Mouse (Mus musculus): ENCODE measurements at regions not wholly inside any gene's neighbourhood (a gene's known extent, or its start where the extent isn't known, plus 50 kb on each side); places are given as distances from the start of the nearest gene placed in this dataset.
A peak's percentile ranks its signal among the peaks of the same experiment; 100 is the strongest.

DNA sequence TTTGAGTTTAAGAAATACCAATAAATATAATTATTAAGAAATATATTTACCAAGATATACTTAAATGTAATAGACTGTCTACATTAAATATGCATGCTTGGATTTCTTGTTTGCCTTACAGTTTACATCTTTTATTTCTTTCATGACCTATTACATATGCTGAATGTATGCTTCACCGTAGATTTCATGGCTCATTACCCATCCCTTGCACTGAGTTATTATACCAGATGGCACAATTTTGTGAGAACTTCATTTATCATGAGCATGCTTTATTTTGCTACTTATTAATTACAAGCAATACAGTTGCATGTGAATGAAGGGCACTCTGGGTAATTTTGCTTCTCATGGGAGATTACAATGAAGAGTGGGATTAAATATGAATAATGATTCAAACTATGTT lies 856.0 kb upstream of the Nectin3 start:
- no peak overlapping the region for H3K27ac ChIP-seq
- no peak overlapping the region for H3K4me3 ChIP-seq
- TF ChIP-seq CTCF (conservative IDR thresholded peaks at IDR 0.05), result no peak
- no peak for DNase-seq (ENCODE audit: low spot score in 2 of 2)

- H3K4me3 ChIP-seq, result no peak overlapping the region
- no peak overlapping the region for H3K27ac ChIP-seq
- DNase-seq (ENCODE audit: low spot score in 2 of 2), result no peak
- no peak for TF ChIP-seq CTCF (conservative IDR thresholded peaks at IDR 0.05)
Measured at GRCm38 (mm10) chr16:47394398-47394797, 889.1 kb upstream of the Dppa4 start.

GRCm38 (mm10) chr16:47407067-47407466 lies 876.5 kb upstream of the Dppa4 start:
- no peak overlapping the region for H3K27ac ChIP-seq
- no peak for DNase-seq (ENCODE audit: low spot score in 2 of 2)
- no peak overlapping the region for H3K4me3 ChIP-seq
- TF ChIP-seq CTCF (conservative IDR thresholded peaks at IDR 0.05), result no peak

GRCm38 (mm10) chr16:47418680-47419252 lies 864.8 kb upstream of the Dppa4 start:
- DNase-seq (ENCODE audit: low spot score in 2 of 2), result no peak
- no peak for TF ChIP-seq CTCF (conservative IDR thresholded peaks at IDR 0.05)
- H3K27ac ChIP-seq, result no peak overlapping the region
- H3K4me3 ChIP-seq, result no peak overlapping the region

DNA sequence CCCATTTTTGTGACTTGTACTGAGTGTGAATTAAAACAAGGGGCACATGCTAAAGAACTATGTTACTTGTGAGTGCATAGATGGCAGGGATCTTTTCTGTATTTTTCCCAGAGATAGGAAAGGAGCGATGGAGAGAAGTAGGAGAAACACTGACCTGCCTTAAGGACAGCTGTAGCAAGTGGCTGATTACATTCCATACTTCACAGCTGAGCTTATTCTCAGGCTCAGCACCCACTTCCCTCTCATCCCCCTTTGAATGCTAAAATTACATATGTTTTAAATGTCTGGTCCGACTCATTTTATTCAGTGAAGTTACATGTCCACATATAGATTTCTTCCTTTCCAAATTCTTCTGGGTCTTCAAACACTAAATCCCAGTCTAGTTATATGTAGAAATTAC lies 838.5 kb upstream of the Dppa4 start:
- no peak for DNase-seq (ENCODE audit: low spot score in 2 of 2)
- H3K27ac ChIP-seq, result no peak overlapping the region

GRCm38 (mm10) chr16:47475441-47476081 lies 808.0 kb upstream of the Dppa4 start:
- no peak for DNase-seq (ENCODE audit: low spot score in 2 of 2)
- Histone ChIP-seq H3K4me3 (no peak overlapping the region), H3K27ac (no peak overlapping the region)
- no peak for TF ChIP-seq CTCF (conservative IDR thresholded peaks at IDR 0.05)

More for the DNA sequence above, 838.5 kb upstream of the Dppa4 start:
- TF ChIP-seq CTCF (conservative IDR thresholded peaks at IDR 0.05), result no peak
- H3K4me3 ChIP-seq, result no peak overlapping the region

- no peak overlapping the region for H3K4me3 ChIP-seq
- no peak for DNase-seq (ENCODE audit: low spot score in 2 of 2)
- TF ChIP-seq CTCF (conservative IDR thresholded peaks at IDR 0.05), result no peak
- no peak overlapping the region for H3K27ac ChIP-seq
Measured at GRCm38 (mm10) chr16:47482071-47482470, 801.5 kb upstream of the Dppa4 start.

GRCm38 (mm10) chr16:47488525-47488924 lies 795.0 kb upstream of the Dppa4 start:
- DNase-seq (ENCODE audit: low spot score in 2 of 2), result no peak
- H3K27ac ChIP-seq, result no peak overlapping the region
- H3K4me3 ChIP-seq, result no peak overlapping the region
- TF ChIP-seq CTCF (conservative IDR thresholded peaks at IDR 0.05), result no peak

DNA sequence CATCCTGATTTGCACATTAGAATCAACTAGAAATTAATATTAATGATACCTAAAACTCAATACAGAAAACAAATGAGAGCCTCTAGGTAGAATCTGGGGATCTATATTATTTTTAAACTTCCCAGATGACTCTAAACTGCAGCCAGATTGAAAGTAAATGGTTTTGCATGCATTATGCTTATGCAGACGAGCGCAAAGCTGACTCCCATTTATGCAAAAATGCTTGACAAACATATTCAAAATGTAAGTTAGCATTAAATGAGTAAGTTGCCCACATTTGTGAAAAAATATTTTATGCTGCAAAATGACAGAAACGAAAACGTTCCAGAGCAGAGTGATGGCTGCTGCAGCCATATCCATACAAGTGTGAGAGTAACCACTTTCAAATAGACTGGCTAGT lies 757.7 kb upstream of the Dppa4 start:
- no peak for DNase-seq (ENCODE audit: low spot score in 2 of 2)
- Histone ChIP-seq H3K27ac (no peak overlapping the region), H3K4me3 (no peak overlapping the region)
- TF ChIP-seq CTCF (conservative IDR thresholded peaks at IDR 0.05), result no peak

- no peak for TF ChIP-seq CTCF (conservative IDR thresholded peaks at IDR 0.05)
- H3K4me3 ChIP-seq, result no peak overlapping the region
- no peak overlapping the region for H3K27ac ChIP-seq
- no peak for DNase-seq (ENCODE audit: low spot score in 2 of 2)
Measured at GRCm38 (mm10) chr16:47526613-47527012, 756.9 kb upstream of the Dppa4 start.

DNA sequence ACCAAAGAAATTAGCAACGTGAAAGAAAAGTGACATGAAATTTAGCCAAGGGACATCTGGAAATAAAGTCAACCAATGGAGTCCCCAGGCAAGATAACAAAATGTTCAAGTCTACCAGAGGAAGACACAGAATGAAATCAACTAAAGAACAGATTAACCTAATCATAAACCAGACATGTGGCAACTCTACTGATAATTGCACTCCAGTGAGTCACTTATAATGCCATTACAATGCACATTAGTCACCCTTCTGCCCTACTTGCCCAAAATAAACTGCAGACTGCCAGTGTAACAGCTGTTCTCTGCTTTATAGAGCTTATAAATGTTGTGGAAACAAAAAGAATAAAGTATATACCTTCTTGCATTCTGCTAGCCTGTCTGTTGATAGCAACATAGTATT lies 747.0 kb upstream of the Dppa4 start:
- TF ChIP-seq CTCF (conservative IDR thresholded peaks at IDR 0.05), result no peak
- H3K27ac ChIP-seq, result no peak overlapping the region
- no peak overlapping the region for H3K4me3 ChIP-seq
- DNase-seq (ENCODE audit: low spot score in 2 of 2), result no peak

GRCm38 (mm10) chr16:47551101-47551500 lies 732.4 kb upstream of the Dppa4 start:
- no peak overlapping the region for H3K27ac ChIP-seq
- TF ChIP-seq CTCF (conservative IDR thresholded peaks at IDR 0.05), result 0 out of 2 replicates have a peak, but pooled peaks have one; percentile 9
- peak; percentile 13 to 16 for DNase-seq (ENCODE audit: low spot score in 2 of 2)

GRCm38 (mm10) chr16:47568051-47568450 lies 715.5 kb upstream of the Dppa4 start:
- TF ChIP-seq CTCF (conservative IDR thresholded peaks at IDR 0.05), result no peak
- DNase-seq (ENCODE audit: low spot score in 2 of 2), result no peak
- no peak overlapping the region for H3K4me3 ChIP-seq
- H3K27ac ChIP-seq, result no peak overlapping the region

More at GRCm38 (mm10) chr16:47551101-47551500, 732.4 kb upstream of the Dppa4 start:
- H3K4me3 ChIP-seq, result no peak overlapping the region

DNA sequence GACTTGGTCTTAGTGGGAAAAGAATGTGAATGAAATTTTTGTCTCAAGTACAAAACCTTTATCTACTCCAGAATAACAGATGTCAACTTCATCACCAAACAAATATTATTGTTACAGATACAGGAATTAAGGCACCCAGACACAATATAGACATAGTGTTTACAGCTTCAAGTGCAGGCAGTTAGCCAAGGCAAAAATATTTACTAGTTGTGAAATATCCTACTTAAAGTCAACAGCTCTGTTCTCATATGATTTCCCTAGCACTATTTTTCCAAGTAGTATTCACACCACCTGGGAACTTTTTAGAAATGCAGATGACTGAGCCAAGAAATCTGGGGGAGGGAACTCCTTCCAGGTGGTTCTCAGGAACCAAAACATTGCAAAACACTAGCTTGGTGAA lies 684.1 kb upstream of the Dppa4 start:
- DNase-seq (ENCODE audit: low spot score in 2 of 2), result no peak
- Histone ChIP-seq H3K27ac (no peak overlapping the region), H3K4me3 (no peak overlapping the region)
- no peak for TF ChIP-seq CTCF (conservative IDR thresholded peaks at IDR 0.05)

All from layer of hippocampus, adult 2 months (tissue).